Mouse (Mus musculus) MEL (cell line): ENCODE measurements at regions not wholly inside any gene's neighbourhood (a gene's known extent, or its start where the extent isn't known, plus 50 kb on each side); places are given as distances from the start of the nearest gene placed in this dataset.
A peak's percentile ranks its signal among the peaks of the same experiment; 100 is the strongest.

Experiments
- DNase-seq: peaks from one replicate; pipeline ENCODE4 v3.0.0; 2011; ENCODE audit warnings: low read depth, low spot score
- H3K27ac ChIP-seq: 2 replicates; pipeline ENCODE4 v1.5.1; 2012; ENCODE audit warnings: low read depth, mild to moderate bottlenecking, control low read depth, low read length, moderate library complexity; ENCODE audit not compliant: control insufficient read depth
- H3K27me3 ChIP-seq, 2 experiments: fragments of 150-350 bp in 1 of 2; sonication (generic) in 1 of 2; 2 replicates each; pipeline ENCODE4 v1.6.1; 2012; ENCODE audit warnings: low read length in 2 of 2, mild to moderate bottlenecking in 2 of 2, improper control_type of control experiment in 1 of 2, moderate library complexity in 1 of 2; ENCODE audit not compliant: insufficient read depth in 2 of 2, control insufficient read depth in 1 of 2
- H3K36me3 ChIP-seq, 2 experiments: 2 replicates each; pipeline ENCODE4 v1.6.1; 2012 to 2014; ENCODE audit warnings: low read length in 2 of 2, improper control_type of control experiment in 1 of 2, inconsistent platforms in 1 of 2, mild to moderate bottlenecking in 1 of 2; ENCODE audit not compliant: insufficient read depth in 2 of 2, control insufficient read depth in 1 of 2
- H3K4me1 ChIP-seq, 2 experiments: fragments of 150-350 bp in 1 of 2; sonication (generic) in 1 of 2; 2 replicates each; pipeline ENCODE4 v1.6.1; 2012; ENCODE audit warnings: low read length in 2 of 2, improper control_type of control experiment in 1 of 2, mild to moderate bottlenecking in 1 of 2; ENCODE audit not compliant: insufficient read depth in 2 of 2, control insufficient read depth in 1 of 2
- H3K4me3 ChIP-seq, 2 experiments: fragments of 150-350 bp in 1 of 2; sonication (generic) in 1 of 2; 2 replicates each; pipeline ENCODE4 v1.5.1; 2012; ENCODE audit warnings: low read depth in 2 of 2, low read length in 2 of 2, mild to moderate bottlenecking in 2 of 2, moderate library complexity in 2 of 2, control low read depth in 1 of 2, improper control_type of control experiment in 1 of 2; ENCODE audit not compliant: control insufficient read depth in 1 of 2, insufficient read depth in 1 of 2
- H3K79me2 ChIP-seq: 2 replicates; pipeline ENCODE4 v1.6.1; 2012; ENCODE audit warnings: mild to moderate bottlenecking, low read length, moderate library complexity; ENCODE audit not compliant: control insufficient read depth, poor library complexity, insufficient read depth
- H3K9ac ChIP-seq: 2 replicates; pipeline ENCODE4 v1.6.1; 2012; ENCODE audit warnings: low read depth, mild to moderate bottlenecking, control low read depth, low read length, moderate library complexity; ENCODE audit not compliant: control insufficient read depth, poor library complexity, severe bottlenecking
- H3K9me3 ChIP-seq: fragments of 150-350 bp; sonication (generic); replicated peaks from 2 replicates; pipeline ENCODE4 v1.6.1; 2012; ENCODE audit warnings: mild to moderate bottlenecking, low read length, improper control_type of control experiment, moderate library complexity; ENCODE audit not compliant: insufficient read depth
- BHLHE40 ChIP-seq: IDR thresholded peaks from 2 replicates; pipeline ENCODE4 v1.6.1; 2012; ENCODE audit warnings: low read depth, mild to moderate bottlenecking, inconsistent platforms, low read length, improper control_type of control experiment, borderline replicate concordance
- CHD1 ChIP-seq: IDR thresholded peaks from 2 replicates; pipeline ENCODE4 v1.6.1; 2012; ENCODE audit warnings: low read depth, mild to moderate bottlenecking, inconsistent platforms, low read length, improper control_type of control experiment
- CTCF ChIP-seq, 3 experiments: IDR thresholded peaks in 2 of 3; conservative IDR thresholded peaks in 1 of 3; 2 replicates each; pipeline ENCODE4 v1.5.1; 2011 to 2012; ENCODE audit warnings: low read length in 3 of 3, low read depth in 2 of 3, mild to moderate bottlenecking in 2 of 3, improper control_type of control experiment in 1 of 3, inconsistent platforms in 1 of 3, mixed read lengths in 1 of 3, moderate library complexity in 1 of 3; ENCODE audit not compliant: control insufficient read depth in 1 of 3, insufficient read depth in 1 of 3, poor library complexity in 1 of 3, severe bottlenecking in 1 of 3
- E2F4 ChIP-seq: IDR thresholded peaks from 2 replicates; pipeline ENCODE4 v1.6.1; 2011; ENCODE audit warnings: low read depth, low read length, improper control_type of control experiment, borderline replicate concordance
- ELF1 ChIP-seq: IDR thresholded peaks from 2 replicates; pipeline ENCODE4 v1.6.1; 2014; ENCODE audit warnings: low read depth, mild to moderate bottlenecking, inconsistent platforms, low read length, improper control_type of control experiment, moderate library complexity
- EP300 ChIP-seq, 2 experiments: IDR thresholded peaks; 2 replicates each; pipeline ENCODE4 v1.6.1; 2011; ENCODE audit warnings: improper control_type of control experiment in 2 of 2, low read length in 2 of 2, low read depth in 1 of 2, mild to moderate bottlenecking in 1 of 2
- ETS1 ChIP-seq: IDR thresholded peaks from 2 replicates; pipeline ENCODE4 v1.6.1; 2012; ENCODE audit warnings: low read depth, mild to moderate bottlenecking, inconsistent platforms, low read length, improper control_type of control experiment, moderate library complexity
- GABPA ChIP-seq: IDR thresholded peaks from 2 replicates; pipeline ENCODE4 v1.6.1; 2012; ENCODE audit warnings: low read depth, mild to moderate bottlenecking, inconsistent platforms, low read length, improper control_type of control experiment, moderate library complexity
- GATA1 ChIP-seq: IDR thresholded peaks from 2 replicates; pipeline ENCODE4 v1.6.1; 2011; ENCODE audit warnings: low read depth, low read length, improper control_type of control experiment
- HCFC1 ChIP-seq: IDR thresholded peaks from 2 replicates; pipeline ENCODE4 v1.6.1; 2012; ENCODE audit warnings: low read depth, mild to moderate bottlenecking, inconsistent platforms, low read length, improper control_type of control experiment, moderate library complexity
- KAT2A ChIP-seq: conservative IDR thresholded peaks from 2 replicates; pipeline ENCODE4 v1.6.1; 2012; ENCODE audit warnings: low read depth, low read length, improper control_type of control experiment, inconsistent platforms
- MAFK ChIP-seq: IDR thresholded peaks from 2 replicates; pipeline ENCODE4 v1.6.1; 2011; ENCODE audit warnings: low read depth, mild to moderate bottlenecking, low read length, improper control_type of control experiment, borderline replicate concordance
- MXI1 ChIP-seq: IDR thresholded peaks from 2 replicates; pipeline ENCODE4 v1.6.1; 2011; ENCODE audit warnings: mild to moderate bottlenecking, low read depth, low read length, improper control_type of control experiment
- MYB ChIP-seq: IDR thresholded peaks from 2 replicates; pipeline ENCODE4 v1.6.1; 2011; ENCODE audit warnings: mild to moderate bottlenecking, low read depth, low read length, improper control_type of control experiment
- MYC ChIP-seq: IDR thresholded peaks from 2 replicates; pipeline ENCODE4 v1.6.1; 2011; ENCODE audit warnings: low read depth, mild to moderate bottlenecking, low read length, improper control_type of control experiment, moderate library complexity
- POLR2AphosphoS2 ChIP-seq: IDR thresholded peaks from 2 replicates; pipeline ENCODE4 v1.6.1; 2011; ENCODE audit warnings: low read length, improper control_type of control experiment
- RAD21 ChIP-seq: IDR thresholded peaks from 2 replicates; pipeline ENCODE4 v1.6.1; 2011; ENCODE audit warnings: mild to moderate bottlenecking, low read depth, low read length, improper control_type of control experiment
- SIN3A ChIP-seq: IDR thresholded peaks from 2 replicates; pipeline ENCODE4 v1.6.1; 2012; ENCODE audit warnings: low read length, improper control_type of control experiment, inconsistent platforms
- SMC3 ChIP-seq: IDR thresholded peaks from 2 replicates; pipeline ENCODE4 v1.6.1; 2011; ENCODE audit warnings: low read depth, low read length, improper control_type of control experiment
- TAL1 ChIP-seq: IDR thresholded peaks from 2 replicates; pipeline ENCODE4 v1.6.1; 2012; ENCODE audit warnings: mild to moderate bottlenecking, inconsistent platforms, low read length, moderate library complexity, mixed read lengths
- USF2 ChIP-seq, 2 experiments: IDR thresholded peaks; 2 replicates each; pipeline ENCODE4 v1.6.1; 2011 to 2012; ENCODE audit warnings: improper control_type of control experiment in 2 of 2, low read length in 2 of 2, borderline replicate concordance in 1 of 2, inconsistent platforms in 1 of 2, low read depth in 1 of 2, mild to moderate bottlenecking in 1 of 2; ENCODE audit not compliant: insufficient read depth in 1 of 2
- ZC3H11A ChIP-seq: IDR thresholded peaks from 2 replicates; pipeline ENCODE4 v1.6.1; 2012; ENCODE audit warnings: low read depth, mild to moderate bottlenecking, inconsistent platforms, low read length, improper control_type of control experiment
- ZMIZ1 ChIP-seq: IDR thresholded peaks from 2 replicates; pipeline ENCODE4 v1.6.1; 2012; ENCODE audit warnings: low read depth, mild to moderate bottlenecking, inconsistent platforms, low read length, improper control_type of control experiment, moderate library complexity
- ZNF384 ChIP-seq: IDR thresholded peaks from 2 replicates; pipeline ENCODE4 v1.6.1; 2012; ENCODE audit warnings: low read depth, mild to moderate bottlenecking, inconsistent platforms, low read length, improper control_type of control experiment

GRCm38 (mm10) chr1:33022852-33023251 lies 475.8 kb upstream of the Gm5415 start:
- DNase-seq = peak; percentile 25
- Histone ChIP-seq H3K27ac (no peak overlapping the region), H3K9me3 (no peaks in the 10 kb centered on the region), H3K36me3 (no peaks in the 10 kb centered on the region), H3K9ac (no peak overlapping the region), H3K4me1 (no peaks in the 10 kb centered on the region), H3K27me3 (no peaks in the 10 kb centered on the region), H3K79me2 (no peaks in the 10 kb centered on the region), H3K4me3 (no peak overlapping the region)
- no peak for TF ChIP-seq POLR2AphosphoS2
- no peak for TF ChIP-seq TAL1
- no peak for TF ChIP-seq CHD1
- TF ChIP-seq MAFK = no peak
- TF ChIP-seq GATA1 = no peak
- TF ChIP-seq CTCF (IDR thresholded peaks at IDR 0.05 in 2 of 3, conservative IDR thresholded peaks at IDR 0.05 in 1 of 3; ENCODE audit: control insufficient read depth in 1 of 3, insufficient read depth in 1 of 3, low read depth in 2 of 3, low read length in 3 of 3, poor library complexity in 1 of 3, severe bottlenecking in 1 of 3) = peak in 2 of 3 experiments; percentile 31 to 45; a peak in 3 of 6 replicates
- no peak for TF ChIP-seq ETS1
- TF ChIP-seq BHLHE40 = no peak
- TF ChIP-seq E2F4 = no peak
- no peak for TF ChIP-seq GABPA
- 0 out of 2 replicates have a peak, but pooled peaks have one; percentile 25 for TF ChIP-seq ZC3H11A
- peak; percentile 52 for TF ChIP-seq SMC3
- no peak for TF ChIP-seq USF2 (IDR thresholded peaks at IDR 0.05; ENCODE audit: borderline replicate concordance in 1 of 2, insufficient read depth in 1 of 2, low read depth in 1 of 2, low read length in 2 of 2)
- TF ChIP-seq ZNF384 = peak; percentile 98
- TF ChIP-seq MXI1 = no peak
- TF ChIP-seq EP300 (IDR thresholded peaks at IDR 0.05; ENCODE audit: low read depth in 1 of 2, low read length in 2 of 2) = no peak
- TF ChIP-seq SIN3A = no peak
- TF ChIP-seq KAT2A = no peak
- peak; percentile 44 for TF ChIP-seq RAD21

- TF ChIP-seq ELF1 (no peak), MYB (no peak), ZMIZ1 (no peak), HCFC1 (no peak), MYC (no peak), SIN3A (no peak)
- H3K36me3 ChIP-seq = no peaks in the 10 kb centered on the region
- no peak for DNase-seq
- no peaks in the 10 kb centered on the region for H3K79me2 ChIP-seq
- H3K27ac ChIP-seq = no peak overlapping the region
- no peaks in the 10 kb centered on the region for H3K4me1 ChIP-seq
- H3K9ac ChIP-seq = no peak overlapping the region
- no peaks in the 10 kb centered on the region for H3K9me3 ChIP-seq
- no peaks in the 10 kb centered on the region for H3K27me3 ChIP-seq
- H3K4me3 ChIP-seq = no peak overlapping the region
Observed at GRCm38 (mm10) chr1:33003992-33004391, 456.9 kb upstream of the Gm5415 start.
